Mouse (Mus musculus): ENCODE data around the gene Hace1.

DNA sequence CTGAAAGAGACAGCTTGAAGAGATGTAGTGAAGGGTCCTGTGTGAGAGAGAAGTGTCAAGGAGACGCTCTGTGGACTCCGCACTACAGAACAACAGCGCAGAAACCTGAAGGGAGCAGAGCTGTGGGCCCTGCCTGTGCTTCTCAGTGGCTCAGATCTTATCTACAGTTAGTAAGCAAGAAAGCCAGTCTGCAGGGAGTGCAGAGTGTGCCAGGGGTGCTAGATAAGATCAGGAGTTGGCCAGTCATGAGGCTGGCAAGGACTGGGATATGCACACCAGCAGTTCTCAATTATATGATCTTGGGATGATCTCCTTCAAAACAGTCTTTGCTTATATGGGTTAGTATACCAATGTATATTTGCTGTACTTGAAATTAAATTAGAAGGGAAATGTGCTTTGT, 121.3 kb downstream of the Hace1 start:
- no peak for TF ChIP-seq POLR2A (IDR thresholded peaks at IDR 0.05; ENCODE audit: borderline replicate concordance, control insufficient read depth, low read depth, low read length)
- TF ChIP-seq CTCF (IDR thresholded peaks at IDR 0.05; ENCODE audit: control insufficient read depth, insufficient read depth, low read length), result no peak

Measured in bone marrow, adult 2 months (tissue).